Mouse (Mus musculus) CH12F3 (cell line): ENCODE measurements around the gene Fut8.

ENCODE experiments used
- in situ Hi-C: fragments of 300-500 bp; cut with MboI; formaldehyde crosslinking; loops from 2 replicates; pipeline ENCODE4 v1.14.3; 2020; ENCODE audit warnings: low sequenced_read_pairs

Fut8 gene

DNA sequence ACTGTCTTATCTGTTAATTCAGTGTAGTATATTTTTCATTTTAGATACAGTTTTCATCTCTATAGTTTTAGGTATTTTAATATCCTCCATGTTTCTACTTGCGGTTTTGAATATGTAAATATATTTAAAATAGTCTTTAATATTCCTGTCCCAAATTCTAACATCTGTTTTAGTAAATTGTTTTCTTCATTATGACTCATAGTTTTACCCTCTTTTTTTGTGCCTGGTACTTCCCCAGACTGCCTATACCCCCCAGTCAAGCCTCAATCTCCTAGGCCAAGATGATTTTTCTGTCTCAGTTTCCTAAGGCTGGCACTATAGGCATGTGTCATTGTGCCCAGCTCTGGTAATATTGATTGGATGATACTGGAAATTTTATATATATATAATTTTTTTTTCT is 64.1 kb downstream of the Fut8 start:
- in situ Hi-C loops = no loop called here

DNA sequence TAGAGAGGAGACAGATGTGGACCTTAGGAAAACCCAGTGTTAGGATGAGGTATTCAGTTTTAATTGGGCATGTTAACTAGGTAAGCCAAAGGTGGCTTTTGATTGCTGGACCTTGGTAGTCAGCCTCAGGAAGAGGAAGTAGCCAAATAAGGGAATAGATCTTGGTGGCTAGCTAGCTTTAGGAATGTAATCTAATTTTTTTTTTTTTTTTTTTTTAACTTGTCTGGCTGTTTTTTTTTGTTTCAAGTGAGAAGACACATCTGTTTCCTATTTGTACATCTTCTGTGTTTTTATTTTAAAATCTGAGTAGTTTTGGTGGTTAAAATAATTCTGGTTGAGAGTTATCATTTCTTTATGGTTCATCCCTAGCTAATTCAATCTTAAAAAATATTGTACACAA is 65.4 kb downstream of the Fut8 start:
- in situ Hi-C loops = no loop called here

DNA sequence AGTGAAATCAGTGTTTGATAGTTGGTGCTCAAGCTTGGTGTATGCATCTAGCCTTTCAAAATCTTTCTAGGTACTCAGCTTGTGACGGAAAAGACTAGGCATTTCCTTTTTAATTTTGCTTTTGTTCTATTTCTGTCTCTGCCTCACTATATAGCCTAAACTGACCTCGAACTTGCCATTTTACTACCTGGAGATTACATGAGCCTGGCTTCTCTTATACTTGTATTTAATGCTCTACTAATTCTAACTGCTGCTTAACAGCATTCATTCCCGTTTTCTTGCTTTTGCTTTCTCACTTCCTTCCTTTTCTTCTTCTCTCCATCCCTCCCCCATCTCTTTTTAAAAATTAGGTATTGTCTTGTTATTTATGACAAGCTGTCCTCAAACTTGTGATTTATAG is 67.6 kb downstream of the Fut8 start:
- in situ Hi-C loops = no loop called here

GRCm38 (mm10) chr12:77306759-77307314 is 68.9 kb downstream of the Fut8 start:
- in situ Hi-C loops = no loop called here

DNA sequence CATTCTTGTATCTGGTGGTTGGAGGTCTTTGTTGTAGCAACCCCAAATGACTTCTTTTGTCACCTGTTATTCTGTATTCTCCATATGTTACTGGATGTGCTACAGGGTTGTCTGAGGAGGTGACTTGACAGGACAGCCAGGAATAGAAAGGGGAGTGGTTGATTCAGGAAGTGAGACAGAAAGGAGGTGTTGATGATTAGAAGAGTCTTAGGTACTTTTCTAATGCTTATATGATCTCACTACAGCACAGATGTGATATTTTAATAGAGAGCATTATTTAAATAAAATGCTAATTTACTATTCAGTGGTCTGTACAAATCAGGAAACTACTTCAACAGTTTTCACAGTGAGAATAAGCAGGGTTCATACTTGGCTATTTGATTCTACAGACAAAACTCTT is 71.6 kb downstream of the Fut8 start:
- in situ Hi-C loops = no loop called here

DNA sequence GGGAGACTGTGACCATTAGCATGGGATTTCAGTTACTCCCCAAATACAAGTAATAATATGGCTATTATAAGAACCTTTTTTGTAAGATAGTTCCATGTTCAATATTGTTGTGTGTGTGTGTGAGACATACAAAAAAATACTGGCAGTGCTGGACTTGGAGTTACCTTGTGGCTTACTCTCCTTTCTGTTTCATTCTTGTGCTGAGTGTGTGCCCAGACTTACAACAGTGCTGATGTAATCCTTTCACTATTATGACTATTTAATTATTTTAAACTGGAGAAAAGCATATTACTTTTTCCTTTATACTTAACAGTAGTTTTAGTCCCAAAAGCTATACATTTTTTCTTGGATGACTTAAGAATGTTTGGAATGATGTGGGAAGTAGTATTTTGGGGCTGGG is 75.6 kb downstream of the Fut8 start:
- in situ Hi-C loops = no loop called here

DNA sequence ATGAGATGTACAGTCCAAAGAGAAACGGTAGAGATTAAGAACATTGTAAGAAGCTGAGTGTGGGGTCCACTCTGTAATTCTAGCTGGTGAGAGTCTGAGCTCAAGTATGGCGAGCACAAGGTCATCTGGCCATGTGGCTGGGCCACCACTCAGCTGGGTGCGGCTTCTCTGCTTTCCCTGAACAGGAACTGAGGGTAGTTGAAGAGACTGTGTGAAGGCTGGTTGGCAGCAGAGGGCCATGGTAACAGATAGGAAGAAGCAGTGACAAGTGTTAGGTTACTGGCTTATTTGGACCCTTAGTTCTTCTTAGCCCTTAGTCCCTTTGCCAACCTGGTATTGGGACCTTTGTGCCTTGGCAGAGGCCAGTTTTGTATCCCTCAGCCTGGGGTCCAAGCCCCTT is 86.2 kb downstream of the Fut8 start:
- in situ Hi-C loops = no loop called here

DNA sequence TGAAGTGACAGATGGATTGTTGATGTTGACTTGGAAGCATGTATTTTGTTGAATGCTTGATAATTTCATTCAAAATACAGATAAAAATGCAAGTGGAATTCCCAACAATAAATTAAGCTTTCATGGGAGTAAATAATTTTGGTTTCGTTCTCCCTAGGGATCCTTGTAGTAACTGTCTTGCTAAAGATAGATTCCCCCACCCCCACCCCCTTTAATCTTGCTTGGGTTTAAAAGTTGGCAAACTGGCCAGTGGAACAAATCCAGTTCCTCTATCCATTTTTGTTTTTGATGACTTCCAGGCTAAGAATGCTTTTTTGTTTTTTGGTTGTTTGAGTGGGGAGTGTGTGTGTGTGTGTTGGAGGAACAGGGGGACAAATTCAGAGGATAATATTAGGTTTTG is 108.6 kb downstream of the Fut8 start:
- in situ Hi-C loops = no loop called here

DNA sequence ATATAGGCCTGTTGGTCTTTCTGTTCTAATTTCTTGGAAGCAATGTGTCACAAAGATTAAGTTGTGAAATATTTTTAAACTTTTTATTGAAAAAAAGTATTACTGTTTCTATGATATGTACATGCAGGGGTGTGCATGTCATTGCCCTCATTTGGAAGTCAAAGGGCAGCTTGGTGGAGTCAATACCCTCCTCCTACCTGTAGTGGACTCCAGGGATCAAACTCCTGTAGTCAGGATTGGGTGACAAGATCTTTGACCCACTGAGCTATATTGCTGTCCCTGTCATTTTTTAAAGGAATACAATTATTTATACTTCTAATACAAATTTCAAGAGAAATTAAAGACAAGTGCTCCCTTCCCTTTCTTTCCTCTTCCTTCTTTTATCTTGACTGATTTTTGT is 111.6 kb downstream of the Fut8 start:
- in situ Hi-C loops = no loop called here

- in situ Hi-C loops = no loop called here
Measured at GRCm38 (mm10) chr12:77415720-77416119, 177.8 kb downstream of the Fut8 start.

DNA sequence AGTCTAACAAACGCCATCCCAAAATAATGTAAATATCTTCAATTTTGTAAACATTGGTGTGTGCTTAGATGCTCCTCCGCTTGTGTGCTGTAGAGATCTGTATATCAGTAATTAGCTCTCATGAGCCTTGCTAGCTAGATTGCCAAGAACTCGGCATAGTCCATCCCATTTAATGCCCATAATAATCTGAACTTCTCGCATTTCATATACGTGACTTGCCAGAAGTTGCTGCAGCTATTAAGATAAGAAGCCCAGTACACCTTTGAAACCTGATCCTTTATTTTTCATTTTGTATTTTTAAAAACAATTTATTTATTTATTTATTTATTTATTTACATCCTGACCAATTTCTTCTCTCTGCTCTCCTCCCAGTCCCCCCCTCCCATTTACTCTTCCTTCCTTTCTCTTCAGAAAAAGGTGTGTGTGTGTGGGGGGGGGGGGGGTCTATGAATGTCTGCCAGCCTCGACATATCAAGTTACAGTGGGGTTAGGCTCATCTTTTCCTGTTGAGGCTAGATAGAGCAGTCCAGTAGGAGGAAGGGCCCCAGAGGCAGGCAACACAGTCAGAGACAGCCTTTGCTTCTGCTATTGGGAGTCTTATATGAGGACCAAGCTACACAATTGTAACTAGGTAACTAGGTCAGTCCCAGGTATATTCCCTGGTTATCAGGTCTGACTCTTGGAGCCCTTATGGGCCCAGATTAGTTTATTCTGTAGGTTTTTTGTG is 183.9 kb downstream of the Fut8 start:
- in situ Hi-C loops = no loop called here

GRCm38 (mm10) chr12:77426093-77426492 is 188.2 kb downstream of the Fut8 start:
- in situ Hi-C loops = no loop called here

GRCm38 (mm10) chr12:77428165-77428564 is 190.2 kb downstream of the Fut8 start:
- in situ Hi-C loops = no loop called here

GRCm38 (mm10) chr12:77429381-77429780 is 191.5 kb downstream of the Fut8 start:
- in situ Hi-C loops = no loop called here

DNA sequence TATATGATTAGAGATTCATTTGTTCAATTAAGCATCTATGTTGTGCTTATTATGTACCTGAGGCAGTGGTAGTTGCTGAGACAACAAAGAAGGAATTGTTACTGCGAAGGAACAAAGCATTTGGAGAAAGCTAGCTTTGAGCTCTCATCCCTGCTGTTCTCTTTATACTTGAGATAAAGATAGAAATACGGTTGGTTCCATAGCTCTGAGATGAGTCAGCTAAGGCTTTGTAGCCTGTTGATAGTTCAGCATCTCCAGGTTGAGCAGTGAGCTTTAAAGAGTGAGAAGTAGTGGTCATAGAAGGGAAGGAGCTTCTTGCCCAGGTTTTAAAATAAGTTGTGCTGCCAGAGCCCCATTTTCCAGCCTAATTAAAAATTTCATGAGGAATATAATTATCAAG is 198.8 kb downstream of the Fut8 start:
- in situ Hi-C loops = no loop called here

DNA sequence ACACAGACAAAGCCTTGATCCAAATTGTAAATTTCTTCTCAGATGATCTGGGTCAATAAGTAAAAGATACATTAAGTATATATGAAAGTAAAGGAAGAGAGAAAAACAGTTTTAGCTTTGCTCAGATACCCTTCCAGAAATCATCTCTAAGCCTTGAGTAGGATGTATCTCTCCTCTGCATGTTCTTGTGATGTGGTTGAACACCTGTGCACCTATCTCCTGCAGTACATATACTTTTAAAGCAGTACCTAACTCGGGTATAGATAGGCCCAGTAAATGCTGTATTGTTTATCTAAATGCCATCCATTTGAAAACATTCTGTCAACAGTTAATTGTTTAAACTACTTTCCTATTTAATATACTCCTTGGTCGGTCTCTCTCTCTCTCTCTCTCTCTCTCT is 212.9 kb downstream of the Fut8 start:
- in situ Hi-C loops = no loop called here

DNA sequence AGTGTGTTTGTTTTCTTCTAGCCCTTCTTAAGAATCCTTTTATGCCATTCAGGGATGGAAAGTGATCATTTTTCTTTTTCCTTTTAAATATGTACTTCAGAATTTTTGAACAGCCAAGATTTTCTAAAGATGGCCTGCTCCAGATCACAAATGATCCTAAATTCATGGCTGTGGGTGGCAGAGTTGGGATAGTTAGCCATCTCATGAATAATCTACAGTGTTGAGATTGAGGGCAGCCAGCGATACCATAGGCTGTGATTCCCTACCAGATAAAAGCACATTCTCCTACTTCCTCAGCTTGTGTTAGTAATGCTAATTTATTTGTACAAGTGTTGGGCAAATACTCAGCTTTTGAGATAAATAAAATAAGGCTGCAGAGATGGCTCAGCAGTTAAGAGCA is 228.3 kb downstream of the Fut8 start:
- in situ Hi-C loops = no loop called here

DNA sequence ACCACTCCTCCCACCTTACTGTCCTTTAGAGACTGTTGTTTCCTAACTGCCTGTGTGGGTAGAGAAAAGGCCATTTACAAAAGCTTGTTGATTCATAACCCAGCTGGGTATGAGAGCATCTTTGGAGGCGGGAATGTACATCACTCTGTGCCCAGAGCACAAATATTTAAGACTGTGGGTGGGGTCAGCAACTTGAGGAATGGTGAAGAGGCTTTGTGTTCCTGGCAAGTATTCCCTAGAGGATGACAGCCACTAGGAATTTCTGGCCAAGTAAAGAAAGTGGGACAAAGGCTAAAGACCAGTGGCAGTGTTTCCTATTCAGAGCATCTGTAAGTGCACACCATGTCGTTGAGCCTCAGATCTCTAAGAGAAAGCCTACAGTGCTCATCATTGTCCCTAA is 242.0 kb downstream of the Fut8 start:
- in situ Hi-C loops = no loop called here

- in situ Hi-C loops = no loop called here
Measured at GRCm38 (mm10) chr12:77481153-77481552, 243.2 kb downstream of the Fut8 start.

GRCm38 (mm10) chr12:77481799-77482198 is 243.9 kb downstream of the Fut8 start:
- in situ Hi-C loops = no loop called here

- in situ Hi-C loops = no loop called here
Measured at GRCm38 (mm10) chr12:77483180-77483855, 245.4 kb downstream of the Fut8 start.

GRCm38 (mm10) chr12:77484761-77485160 is 246.8 kb downstream of the Fut8 start:
- in situ Hi-C loops = no loop called here
